Mouse (Mus musculus) lung, adult 2 months (tissue): ENCODE measurements around the gene Fcnb. TPM values are rescaled to one million over a fixed set of nuclear protein-coding genes. Genes with fewer than 3 reads are reported as not detected.

Experiments
- DNase-seq: peaks from one replicate; pipeline ENCODE4 v3.0.0; 2022
- H3K4me1 ChIP-seq: fragments of 200-500 bp; 2 replicates; pipeline ENCODE4 v1.6.1; 2011; ENCODE audit warnings: low read length; ENCODE audit not compliant: control insufficient read depth, insufficient read depth
- H3K4me3 ChIP-seq: fragments of 200-500 bp; replicated peaks from 2 replicates; pipeline ENCODE3; 2011; ENCODE audit warnings: low read depth, mild to moderate bottlenecking, control low read depth, low read length; ENCODE audit errors: extremely low read depth
- CTCF ChIP-seq: fragments of 200-500 bp; IDR thresholded peaks from 2 replicates; pipeline ENCODE4 v1.5.1; 2011; ENCODE audit warnings: mild to moderate bottlenecking, low read length, control low read depth; ENCODE audit not compliant: insufficient read depth
- POLR2A ChIP-seq: fragments of 200-500 bp; IDR thresholded peaks from 2 replicates; pipeline ENCODE4 v1.6.1; 2011; ENCODE audit warnings: low read depth, mild to moderate bottlenecking, control low read depth, low read length, borderline replicate concordance; ENCODE audit errors: extremely low read depth
- WGBS: fragments of 180-500 bp; shearing (Covaris S2); methylation state at CpG from one replicate; pipeline ENCODE4 v1.1.7; 2018; 5-methylcytosine and 5-hydroxymethylcytosine counted together
- polyA plus RNA-seq: library from polyadenylated mRNA; depleted of rRNA; stranded (reverse); fragments of >200 nt; gene quantifications from 2 replicates; pipeline ENCODE4 v1.2.3, GENCODE M21; 2012

Fcnb gene
- polyA plus RNA-seq, 1 experiment: 0.13 TPM

- H3K4me1 ChIP-seq: no peaks in the 10 kb centered on the region
- TF ChIP-seq POLR2A: no peak
- TF ChIP-seq CTCF: 0 out of 2 replicates have a peak, but pooled peaks have one; percentile 15
- 68% methylated on average over 2 of the region's 2 CpGs for WGBS
- DNase-seq: no peak
- H3K4me3 ChIP-seq: no peak overlapping the region
Measured at GRCm38 (mm10) chr2:28106002-28106401, 21.3 kb upstream of the Fcnb start.

GRCm38 (mm10) chr2:28103653-28104052 is 19.0 kb upstream of the Fcnb start:
- Histone ChIP-seq H3K4me3 (no peak overlapping the region), H3K4me1 (no peaks in the 10 kb centered on the region)
- TF ChIP-seq POLR2A (no peak), CTCF (no peak)
- 57% methylated on average over 2 of the region's 2 CpGs for WGBS
- no peak for DNase-seq

GRCm38 (mm10) chr2:28101892-28102291 is 17.2 kb upstream of the Fcnb start:
- TF ChIP-seq POLR2A: no peak
- no peak for TF ChIP-seq CTCF
- no peak for DNase-seq
- WGBS: 90% methylated on average over 2 of the region's 2 CpGs
- H3K4me1 ChIP-seq: no peaks in the 10 kb centered on the region
- no peak overlapping the region for H3K4me3 ChIP-seq

GRCm38 (mm10) chr2:28100796-28101483 is 16.3 kb upstream of the Fcnb start:
- no peak for TF ChIP-seq POLR2A
- TF ChIP-seq CTCF: no peak
- Histone ChIP-seq H3K4me1 (no peaks in the 10 kb centered on the region), H3K4me3 (no peak overlapping the region)
- no peak for DNase-seq
- 72% methylated on average over 9 of the region's 9 CpGs for WGBS

- Histone ChIP-seq H3K4me1 (no peaks in the 10 kb centered on the region), H3K4me3 (no peak overlapping the region)
- WGBS: 11% methylated on average over 24 of the region's 24 CpGs
- no peak for TF ChIP-seq CTCF
- no peak for TF ChIP-seq POLR2A
- DNase-seq: no peak
Measured at GRCm38 (mm10) chr2:28098547-28099505, 14.1 kb upstream of the Fcnb start.

- no peak for DNase-seq
- Histone ChIP-seq H3K4me3 (no peak overlapping the region), H3K4me1 (no peaks in the 10 kb centered on the region)
- 64% methylated on average over 6 of the region's 6 CpGs for WGBS
- TF ChIP-seq CTCF: no peak
- TF ChIP-seq POLR2A: no peak
Measured at GRCm38 (mm10) chr2:28096751-28097309, 12.1 kb upstream of the Fcnb start.

- no peaks in the 10 kb centered on the region; the same call in 1 of the 2 replicates for H3K4me1 ChIP-seq
- TF ChIP-seq POLR2A (no peak), CTCF (no peak)
- no peak overlapping the region for H3K4me3 ChIP-seq
- peak; percentile 8 for DNase-seq
- 53% methylated on average over 8 of the region's 8 CpGs for WGBS
Measured at GRCm38 (mm10) chr2:28092099-28092498, 7.4 kb upstream of the Fcnb start.

- Histone ChIP-seq H3K4me1 (no peaks in the 10 kb centered on the region; the same call in 1 of the 2 replicates), H3K4me3 (no peak overlapping the region)
- 89% methylated on average over 6 of the region's 6 CpGs for WGBS
- no peak for DNase-seq
- TF ChIP-seq CTCF (no peak), POLR2A (no peak)
Measured at GRCm38 (mm10) chr2:28091042-28091441, 6.4 kb upstream of the Fcnb start.

GRCm38 (mm10) chr2:28090299-28091008 is 5.8 kb upstream of the Fcnb start:
- DNase-seq: no peak
- WGBS: 73% methylated on average over 7 of the region's 7 CpGs
- Histone ChIP-seq H3K4me3 (no peak overlapping the region), H3K4me1 (no peaks in the 10 kb centered on the region; the same call in 1 of the 2 replicates)
- no peak for TF ChIP-seq CTCF
- no peak for TF ChIP-seq POLR2A
